Comparison of ENCODE assay signal across 8 mouse cellular contexts in genomic region chr5:105700070-105700851, GRCm38 (mm10). TPM values are rescaled to one million over a fixed set of nuclear protein-coding genes. Genes with fewer than 3 reads are reported as not detected.
DNase-seq lines count a peak whose midpoint lies in the region; ATAC-seq and TF ChIP-seq lines count a peak whose summit lies in the region.

No protein-coding gene starts in this region.

- H3K4me3 ChIP-seq in embryonic facial prominence, embryonic 12.5 days = peak overlapping the region; percentile 93
- H3K4me3 ChIP-seq in limb, embryonic 13.5 days = peak overlapping the region; percentile 93
- peak overlapping the region; percentile 92 for H3K4me3 ChIP-seq in midbrain, embryonic 14.5 days (replicated peaks; ENCODE audit: low read depth, low read length)
- H3K4me3 ChIP-seq in small intestine, adult 2 months (ENCODE audit: low read depth, low read length) = peak overlapping the region; percentile 97

- peak overlapping the region; percentile 88 for H3K27ac ChIP-seq in embryonic facial prominence, embryonic 12.5 days
- H3K27ac ChIP-seq in limb, embryonic 13.5 days = peak overlapping the region; percentile 67; the same call in 1 of the 2 replicates
- H3K27ac ChIP-seq in midbrain, embryonic 14.5 days (replicated peaks; ENCODE audit: low read depth, low read length) = peak overlapping the region; percentile 97
- peak overlapping the region; percentile 97 for H3K27ac ChIP-seq in small intestine, adult 2 months (ENCODE audit: insufficient read depth, low read depth, low read length)

- peak overlapping the region; percentile 88 for H3K4me2 ChIP-seq in embryonic facial prominence, embryonic 12.5 days (replicated peaks)
- peak overlapping the region; percentile 92 for H3K4me2 ChIP-seq in limb, embryonic 13.5 days (replicated peaks)
- peak overlapping the region; percentile 80 for H3K4me2 ChIP-seq in midbrain, embryonic 14.5 days (ENCODE audit: low read length)

- H3K4me1 ChIP-seq in embryonic facial prominence, embryonic 12.5 days = peaks cover 24% of the 10 kb centered on the region
- peaks cover 45% of the 10 kb centered on the region for H3K4me1 ChIP-seq in limb, embryonic 13.5 days
- peaks cover 29% of the 10 kb centered on the region for H3K4me1 ChIP-seq in midbrain, embryonic 14.5 days (ENCODE audit: control insufficient read depth, insufficient read depth, low read length)
- peaks cover 14% of the 10 kb centered on the region for H3K4me1 ChIP-seq in small intestine, adult 2 months (ENCODE audit: control insufficient read depth, insufficient read depth, insufficient read length, low read length)

- no peaks in the 10 kb centered on the region for H3K36me3 ChIP-seq in embryonic facial prominence, embryonic 12.5 days
- H3K36me3 ChIP-seq in limb, embryonic 13.5 days = no peaks in the 10 kb centered on the region
- H3K36me3 ChIP-seq in midbrain, embryonic 14.5 days (ENCODE audit: control insufficient read depth, insufficient read depth, low read length) = no peaks in the 10 kb centered on the region
- H3K36me3 ChIP-seq in small intestine, adult 2 months (ENCODE audit: control insufficient read depth, insufficient read depth, low read length) = peaks cover 2% of the 10 kb centered on the region

- H3K27me3 ChIP-seq in embryonic facial prominence, embryonic 12.5 days = 0 out of 2 replicates have a peak, but pooled peaks cover 3% of the 10 kb centered on the region
- H3K27me3 ChIP-seq in limb, embryonic 13.5 days = peaks cover 6% of the 10 kb centered on the region
- H3K27me3 ChIP-seq in midbrain, embryonic 14.5 days (ENCODE audit: control insufficient read depth, insufficient read depth, low read length) = no peaks in the 10 kb centered on the region
- H3K27me3 ChIP-seq in small intestine, adult 2 months (ENCODE audit: control insufficient read depth, insufficient read depth, low read length) = no peaks in the 10 kb centered on the region

- under 1% methylated on average over 89 of the region's 101 CpGs for WGBS in embryonic facial prominence, embryonic 12.5 days
- WGBS in limb, embryonic 13.5 days = under 1% methylated on average over 82 of the region's 101 CpGs
- WGBS in midbrain, embryonic 14.5 days = under 1% methylated on average over 96 of the region's 101 CpGs
- under 1% methylated on average over 101 of the region's 101 CpGs for WGBS in small intestine, adult 2 months

- H3K9me3 ChIP-seq in embryonic facial prominence, embryonic 12.5 days = no peaks in the 10 kb centered on the region
- no peaks in the 10 kb centered on the region for H3K9me3 ChIP-seq in limb, embryonic 13.5 days
- no peaks in the 10 kb centered on the region for H3K9me3 ChIP-seq in midbrain, embryonic 14.5 days (ENCODE audit: control insufficient read depth, low read length)

- peak; percentile 71 for DNase-seq in 3134 (ENCODE audit: extremely low read depth, insufficient read length, low spot score)
- peak; percentile 96 for DNase-seq in adrenal gland, postnatal 14 days
- DNase-seq in heart, adult 18-20 months = peak; percentile 83 to 87
- DNase-seq in kidney, adult 18-20 months = peak; percentile 84
- DNase-seq in midbrain, embryonic 14.5 days = peak; percentile 86

- ATAC-seq in embryonic facial prominence, embryonic 12.5 days (ENCODE audit: insufficient number of reproducible peaks, insufficient read depth, low FRiP score, low TSS enrichment) = peak; percentile 71
- peak; percentile 34 for ATAC-seq in limb, embryonic 13.5 days (ENCODE audit: low FRiP score, low read depth)
- ATAC-seq in midbrain, embryonic 14.5 days (ENCODE audit: low FRiP score, low TSS enrichment) = peak; percentile 79

- no peak for TF ChIP-seq CTCF in small intestine, adult 2 months (IDR thresholded peaks at IDR 0.05; ENCODE audit: extremely low read depth, insufficient read length, insufficient replicate concordance, low read depth, low read length)

- peak overlapping the region; percentile 92 for H3K9ac ChIP-seq in embryonic facial prominence, embryonic 12.5 days
- peak overlapping the region; percentile 91 for H3K9ac ChIP-seq in limb, embryonic 13.5 days
- peak overlapping the region; percentile 99 for H3K9ac ChIP-seq in midbrain, embryonic 14.5 days (replicated peaks; ENCODE audit: low read length)

- peak; percentile 51 for TF ChIP-seq POLR2A in small intestine, adult 2 months (IDR thresholded peaks at IDR 0.05; ENCODE audit: low read depth, low read length)

RNA-seq across cellular contexts. Expression of gene Lrrc8d, which starts 0.5 kb away (rescaled TPM):
- 85.6 and 87.9 TPM in 2 replicates for total RNA-seq in adrenal gland, postnatal 14 days (2021)
- 24.5 and 26.5 TPM in 2 replicates for polyA plus RNA-seq in embryonic facial prominence, embryonic 12.5 days (2016; fragmentation: Nextera tagmentation; extraction: Ambion mirVana)
- 1 to 10 TPM; 8.1 to 8.8 TPM for total RNA-seq in heart, adult 18-20 months (2021)
- 16.2 and 17.0 TPM in 2 replicates for polyA plus RNA-seq in limb, embryonic 13.5 days (2015; fragmentation: Nextera tagmentation; extraction: Ambion mirVana)
- polyA plus RNA-seq in midbrain, embryonic 14.5 days (2014; fragmentation: Nextera tagmentation; extraction: Ambion mirVana) = 33.0 and 45.2 TPM in 2 replicates
- polyA plus RNA-seq in small intestine, adult 2 months (2012; rRNA removed) = 10.4 and 16.6 TPM in 2 replicates

Comparison
In these comparisons a context has a peak if more than half of its experiments do, and no peak if none do; other contexts are left out.
1. Peak in every context shown above with its lines: DNase-seq, ATAC-seq, H3K4me3 ChIP-seq and H3K27ac ChIP-seq.